Mouse (Mus musculus): ENCODE measurements around the gene Irf1. TPM values are rescaled to one million over a fixed set of nuclear protein-coding genes. Genes with fewer than 3 reads are reported as not detected.

The Irf1 gene
- polyA plus RNA-seq, 1 experiment from 2014 or later = 76.1 TPM

DNA sequence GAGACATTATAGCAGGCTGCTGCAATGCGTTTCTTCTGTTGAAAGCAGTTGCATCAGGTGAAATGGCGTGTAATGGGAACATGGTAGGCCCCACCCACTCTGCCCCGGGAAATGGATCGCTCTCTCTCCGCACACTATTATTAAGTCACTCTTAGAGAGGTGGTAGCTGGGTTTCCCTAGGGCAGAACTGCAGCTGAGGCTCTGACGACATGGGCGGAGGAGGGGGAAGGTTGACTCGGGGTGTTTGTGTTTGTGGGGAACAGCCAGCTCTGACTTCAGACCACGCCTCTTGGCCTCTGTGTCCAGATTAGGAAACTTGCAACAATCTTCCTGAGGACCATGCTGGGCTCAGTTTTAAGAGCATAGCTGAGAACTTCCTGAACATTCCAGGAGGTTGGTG, 36.0 kb downstream of the Irf1 start:
- H3K9me3 ChIP-seq (ENCODE audit: control insufficient read depth) = no peaks in the 10 kb centered on the region
- no peak overlapping the region for H3K27ac ChIP-seq (ENCODE audit: low read depth, low read length)
- H3K9ac ChIP-seq (ENCODE audit: low read depth, low read length) = no peak overlapping the region
- H3K4me2 ChIP-seq (replicated peaks; ENCODE audit: low read depth) = no peak overlapping the region
- no peaks in the 10 kb centered on the region for H3K27me3 ChIP-seq (replicated peaks; ENCODE audit: control insufficient read depth, insufficient read depth, low read length)
- no peak for TF ChIP-seq CTCF (IDR thresholded peaks at IDR 0.05; ENCODE audit: low read depth)
- ATAC-seq = no peak
- H3K4me3 ChIP-seq (ENCODE audit: low read depth, low read length) = no peak overlapping the region
- WGBS = 61% methylated on average over 9 of the region's 9 CpGs
- H3K36me3 ChIP-seq (ENCODE audit: control insufficient read depth, insufficient read depth) = no peaks in the 10 kb centered on the region
- H3K4me1 ChIP-seq (replicated peaks; ENCODE audit: control insufficient read depth, insufficient read depth, low read length) = peaks cover 10% of the 10 kb centered on the region; the same call in 1 of the 2 replicates

GRCm38 (mm10) chr11:53809354-53809753, 39.5 kb downstream of the Irf1 start:
- ATAC-seq = no peak
- no peak for TF ChIP-seq CTCF (IDR thresholded peaks at IDR 0.05; ENCODE audit: low read depth)
- 43% methylated on average over 5 of the region's 5 CpGs for WGBS
- H3K27me3 ChIP-seq (replicated peaks; ENCODE audit: control insufficient read depth, insufficient read depth, low read length) = no peaks in the 10 kb centered on the region
- no peak overlapping the region for H3K9ac ChIP-seq (ENCODE audit: low read depth, low read length)
- no peak overlapping the region for H3K4me2 ChIP-seq (replicated peaks; ENCODE audit: low read depth)
- H3K9me3 ChIP-seq (ENCODE audit: control insufficient read depth) = no peaks in the 10 kb centered on the region
- no peaks in the 10 kb centered on the region for H3K4me1 ChIP-seq (replicated peaks; ENCODE audit: control insufficient read depth, insufficient read depth, low read length)
- H3K4me3 ChIP-seq (ENCODE audit: low read depth, low read length) = no peak overlapping the region
- no peaks in the 10 kb centered on the region for H3K36me3 ChIP-seq (ENCODE audit: control insufficient read depth, insufficient read depth)
- H3K27ac ChIP-seq (ENCODE audit: low read depth, low read length) = peak overlapping the region; percentile 24; the same call in 1 of the 2 replicates

- no peak for TF ChIP-seq CTCF (IDR thresholded peaks at IDR 0.05; ENCODE audit: low read depth)
- Histone ChIP-seq H3K9me3 (ENCODE audit: control insufficient read depth) (no peaks in the 10 kb centered on the region), H3K9ac (ENCODE audit: low read depth, low read length) (no peak overlapping the region), H3K4me2 (replicated peaks; ENCODE audit: low read depth) (no peak overlapping the region), H3K36me3 (ENCODE audit: control insufficient read depth, insufficient read depth) (no peaks in the 10 kb centered on the region), H3K4me3 (ENCODE audit: low read depth, low read length) (no peak overlapping the region), H3K27me3 (replicated peaks; ENCODE audit: control insufficient read depth, insufficient read depth, low read length) (no peaks in the 10 kb centered on the region), H3K27ac (ENCODE audit: low read depth, low read length) (no peak overlapping the region), H3K4me1 (replicated peaks; ENCODE audit: control insufficient read depth, insufficient read depth, low read length) (no peaks in the 10 kb centered on the region)
- ATAC-seq = no peak
- WGBS = 47% methylated on average over 5 of the region's 5 CpGs
These were observed 40.3 kb downstream of the Irf1 start for GRCm38 (mm10) chr11:53810156-53810555.

GRCm38 (mm10) chr11:53810749-53811148, 40.9 kb downstream of the Irf1 start:
- Histone ChIP-seq H3K9me3 (ENCODE audit: control insufficient read depth) (no peaks in the 10 kb centered on the region), H3K4me3 (ENCODE audit: low read depth, low read length) (no peak overlapping the region), H3K27me3 (replicated peaks; ENCODE audit: control insufficient read depth, insufficient read depth, low read length) (no peaks in the 10 kb centered on the region), H3K27ac (ENCODE audit: low read depth, low read length) (no peak overlapping the region), H3K4me2 (replicated peaks; ENCODE audit: low read depth) (no peak overlapping the region), H3K9ac (ENCODE audit: low read depth, low read length) (no peak overlapping the region), H3K4me1 (replicated peaks; ENCODE audit: control insufficient read depth, insufficient read depth, low read length) (no peaks in the 10 kb centered on the region), H3K36me3 (ENCODE audit: control insufficient read depth, insufficient read depth) (no peaks in the 10 kb centered on the region)
- 20% methylated on average over 2 of the region's 2 CpGs for WGBS
- no peak for ATAC-seq
- no peak for TF ChIP-seq CTCF (IDR thresholded peaks at IDR 0.05; ENCODE audit: low read depth)

DNA sequence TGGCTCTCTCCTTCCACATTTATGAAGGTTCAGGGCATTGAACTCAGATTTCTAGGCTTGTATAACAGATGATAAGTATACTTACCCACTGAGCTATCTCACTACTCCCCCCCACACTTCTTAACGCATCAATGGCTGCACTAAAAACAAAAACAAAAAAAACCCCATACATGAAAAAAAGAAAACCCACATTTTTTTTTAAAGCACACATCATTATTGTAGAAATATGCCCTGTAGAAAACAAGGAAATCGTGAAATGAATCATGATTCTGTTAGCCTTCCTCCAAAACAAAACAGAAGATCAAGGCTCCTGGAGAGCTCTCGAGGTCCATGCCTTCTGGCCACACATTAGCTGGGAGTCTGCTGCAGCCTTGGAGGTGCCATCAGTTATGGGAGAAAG, 41.5 kb downstream of the Irf1 start:
- Histone ChIP-seq H3K36me3 (ENCODE audit: control insufficient read depth, insufficient read depth) (no peaks in the 10 kb centered on the region), H3K9ac (ENCODE audit: low read depth, low read length) (no peak overlapping the region), H3K4me2 (replicated peaks; ENCODE audit: low read depth) (no peak overlapping the region), H3K9me3 (ENCODE audit: control insufficient read depth) (no peaks in the 10 kb centered on the region), H3K4me3 (ENCODE audit: low read depth, low read length) (no peak overlapping the region), H3K27me3 (replicated peaks; ENCODE audit: control insufficient read depth, insufficient read depth, low read length) (no peaks in the 10 kb centered on the region), H3K4me1 (replicated peaks; ENCODE audit: control insufficient read depth, insufficient read depth, low read length) (no peaks in the 10 kb centered on the region), H3K27ac (ENCODE audit: low read depth, low read length) (no peak overlapping the region)
- ATAC-seq = no peak
- no peak for TF ChIP-seq CTCF (IDR thresholded peaks at IDR 0.05; ENCODE audit: low read depth)
- WGBS = 89% methylated on average over 3 of the region's 3 CpGs

- no peak overlapping the region for H3K4me3 ChIP-seq (ENCODE audit: low read depth, low read length)
- 88% methylated on average over 16 of the region's 16 CpGs for WGBS
- ATAC-seq = no peak
- H3K27me3 ChIP-seq (replicated peaks; ENCODE audit: control insufficient read depth, insufficient read depth, low read length) = no peaks in the 10 kb centered on the region
- H3K27ac ChIP-seq (ENCODE audit: low read depth, low read length) = no peak overlapping the region
- H3K9me3 ChIP-seq (ENCODE audit: control insufficient read depth) = no peaks in the 10 kb centered on the region
- no peak overlapping the region for H3K9ac ChIP-seq (ENCODE audit: low read depth, low read length)
- no peaks in the 10 kb centered on the region for H3K36me3 ChIP-seq (ENCODE audit: control insufficient read depth, insufficient read depth)
- TF ChIP-seq CTCF (IDR thresholded peaks at IDR 0.05; ENCODE audit: low read depth) = no peak
- no peak overlapping the region for H3K4me2 ChIP-seq (replicated peaks; ENCODE audit: low read depth)
- H3K4me1 ChIP-seq (replicated peaks; ENCODE audit: control insufficient read depth, insufficient read depth, low read length) = no peaks in the 10 kb centered on the region
These were observed 43.4 kb downstream of the Irf1 start for GRCm38 (mm10) chr11:53813001-53813868.

Data from intestine, postnatal 0 days (tissue).